Mouse (Mus musculus) cortical plate, adult 2 months (tissue): ENCODE measurements around the gene Decr2.

Experiments used
- CTCF ChIP-seq: fragments of 200-500 bp; IDR thresholded peaks from 2 replicates; pipeline ENCODE4 v1.5.1; 2011; ENCODE audit warnings: mild to moderate bottlenecking, control low read depth, low read length; ENCODE audit not compliant: insufficient read depth; ENCODE audit errors: extremely low read depth
- POLR2A ChIP-seq: fragments of 200-500 bp; IDR thresholded peaks from 2 replicates; pipeline ENCODE4 v1.6.1; 2011; ENCODE audit warnings: mild to moderate bottlenecking, low read length, control low read depth; ENCODE audit not compliant: insufficient read depth; ENCODE audit errors: extremely low read depth

GRCm38 (mm10) chr17:26123267-26123684 is 33.1 kb upstream of the Decr2 start, which contains the start of gene Mrpl28:
- TF ChIP-seq CTCF (no peak), POLR2A (peak; percentile 99)
